Mouse (Mus musculus) large intestine, adult 2 months (tissue): Measurements from ENCODE around the gene Rfx2. TPM values are rescaled to one million over a fixed set of nuclear protein-coding genes. Genes with fewer than 3 reads are reported as not detected.

ENCODE experiments used
- DNase-seq: peaks from one replicate; pipeline ENCODE4 v3.0.0-alpha.2; 2012; ENCODE audit warnings: low read depth, low spot score
- WGBS: fragments of 180-500 bp; shearing (Covaris S2); methylation state at CpG from one replicate; pipeline ENCODE4 v1.1.7; 2018; 5-methylcytosine and 5-hydroxymethylcytosine counted together
- polyA plus RNA-seq: library from polyadenylated mRNA; depleted of rRNA; stranded (reverse); fragments of >200 nt; gene quantifications from 2 replicates; pipeline ENCODE4 v1.2.3, GENCODE M21; 2012

Rfx2 gene
- polyA plus RNA-seq, 1 experiment, result 6.2 TPM

DNA sequence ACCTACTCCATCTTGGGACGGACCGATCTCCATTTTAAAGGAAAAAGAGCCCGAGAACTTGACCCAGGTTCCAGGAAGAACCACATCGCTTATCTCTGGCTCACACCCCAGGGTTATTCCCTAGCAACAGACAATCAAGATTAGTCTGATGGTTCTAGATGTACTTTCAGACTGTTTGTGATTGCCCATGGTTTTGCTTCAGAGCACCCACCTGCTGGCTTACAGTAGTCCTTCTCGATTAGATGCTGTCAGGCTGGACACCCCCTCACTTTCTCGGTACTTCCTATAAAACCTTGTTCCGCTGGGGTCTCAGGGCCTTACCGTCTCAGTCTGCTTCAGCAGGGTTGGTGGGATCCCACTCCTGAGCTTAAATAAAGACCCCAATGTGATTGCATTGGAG lies 5.5 kb upstream of the Rfx2 start:
- no peak for DNase-seq
- WGBS, result 86% methylated on average over 8 of the region's 8 CpGs

DNA sequence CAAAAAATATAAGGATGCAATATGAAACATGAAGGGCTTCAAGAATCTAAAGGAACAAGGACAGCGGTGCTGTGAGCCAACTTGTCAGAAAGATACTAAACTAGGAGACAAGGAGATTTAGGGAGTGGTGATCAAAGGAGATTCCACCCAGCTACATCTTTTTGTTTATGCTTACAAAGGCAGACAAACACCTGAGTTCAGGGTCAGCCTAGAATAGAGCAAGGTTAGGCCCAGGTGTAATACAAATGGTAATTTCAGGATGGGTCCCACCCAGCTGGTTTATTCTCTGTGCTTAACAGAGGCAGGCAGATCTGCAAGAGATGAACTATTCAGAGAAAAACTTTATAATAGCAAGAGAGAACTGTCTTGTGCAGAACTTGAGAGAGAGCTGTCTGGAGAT lies 2.6 kb upstream of the Rfx2 start:
- DNase-seq, result no peak
- WGBS, result 96% methylated on average over 1 of the region's 1 CpGs

DNA sequence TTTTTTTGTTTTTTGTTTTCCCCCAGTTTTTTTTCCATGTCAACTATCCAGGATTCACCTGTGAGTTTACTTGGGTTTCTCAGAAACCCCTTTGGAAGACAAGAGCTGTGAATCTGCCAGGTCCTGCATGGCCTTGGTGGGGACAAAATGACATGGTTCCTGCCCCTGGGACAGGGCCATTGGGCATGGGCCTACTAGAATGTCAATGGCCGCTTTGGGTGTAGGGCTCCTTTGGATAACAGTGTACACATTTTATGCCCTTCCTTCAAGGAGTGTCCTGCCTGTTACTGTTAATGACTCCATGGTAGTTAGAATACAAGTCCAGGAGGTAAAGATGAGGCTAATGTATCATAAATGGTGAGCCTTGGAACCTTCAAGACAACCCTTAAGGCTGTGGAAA lies 2.1 kb upstream of the Rfx2 start:
- 87% methylated on average over 1 of the region's 1 CpGs for WGBS

DNA sequence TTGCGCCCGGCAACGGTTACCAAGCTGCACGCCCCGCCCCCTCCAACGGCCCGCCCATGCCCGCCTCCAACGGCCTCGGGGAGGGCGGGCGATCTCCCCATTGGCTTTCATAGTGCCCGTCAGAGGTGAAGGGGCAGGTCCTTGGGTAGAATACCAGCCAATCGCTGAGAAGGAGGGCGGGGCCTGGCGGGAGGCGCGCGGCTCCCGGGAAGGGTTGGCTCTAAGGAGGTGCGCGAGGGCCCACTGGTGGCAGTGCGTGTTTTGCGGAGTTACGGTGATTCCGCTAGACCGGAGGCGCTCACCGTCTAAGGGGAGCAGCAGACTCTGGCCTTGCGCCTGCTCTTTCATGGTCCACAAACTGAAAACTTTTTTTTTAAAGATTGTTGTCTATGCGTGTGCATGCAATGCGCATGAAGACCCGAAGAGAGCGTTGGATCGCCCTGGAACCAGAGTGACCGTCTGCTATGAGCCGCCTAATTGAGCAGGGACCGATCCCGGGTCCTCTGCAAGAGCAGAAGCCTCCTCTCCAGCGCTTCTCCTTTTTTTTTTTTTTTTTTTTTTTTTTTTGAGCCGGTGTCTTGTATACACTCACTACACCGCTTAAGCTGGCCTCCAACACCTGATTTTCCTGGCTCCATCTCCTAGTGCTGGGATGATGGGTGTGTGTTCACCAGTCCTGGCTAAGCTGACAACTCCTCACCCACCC lies 451 bp upstream of the Rfx2 start:
- WGBS, result under 1% methylated on average over 41 of the region's 42 CpGs
- peak; percentile 88 for DNase-seq

More for the DNA sequence above, 2.1 kb upstream of the Rfx2 start:
- DNase-seq, result no peak

DNA sequence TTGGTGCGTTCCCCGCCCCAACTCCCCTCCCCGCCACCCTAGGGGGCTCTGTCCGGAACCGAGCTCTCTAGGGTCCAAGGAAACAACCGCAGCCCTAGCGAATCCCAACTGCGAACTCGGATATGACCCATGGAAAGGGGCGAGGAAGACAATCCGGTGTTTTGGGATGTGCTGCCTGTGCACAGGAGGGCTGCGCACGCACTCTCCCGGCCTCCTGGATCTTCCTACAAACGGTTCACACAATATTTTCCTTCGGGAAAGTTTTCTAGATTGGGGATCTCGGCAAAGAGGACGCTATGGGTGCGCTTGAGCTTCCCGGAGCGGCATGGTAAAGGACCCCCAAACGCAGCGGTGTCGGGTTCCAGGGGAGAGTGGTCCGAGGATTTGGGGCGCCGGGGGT lies 1.0 kb downstream of the Rfx2 start:
- no peak for DNase-seq
- WGBS, result 6% methylated on average over 27 of the region's 27 CpGs

DNA sequence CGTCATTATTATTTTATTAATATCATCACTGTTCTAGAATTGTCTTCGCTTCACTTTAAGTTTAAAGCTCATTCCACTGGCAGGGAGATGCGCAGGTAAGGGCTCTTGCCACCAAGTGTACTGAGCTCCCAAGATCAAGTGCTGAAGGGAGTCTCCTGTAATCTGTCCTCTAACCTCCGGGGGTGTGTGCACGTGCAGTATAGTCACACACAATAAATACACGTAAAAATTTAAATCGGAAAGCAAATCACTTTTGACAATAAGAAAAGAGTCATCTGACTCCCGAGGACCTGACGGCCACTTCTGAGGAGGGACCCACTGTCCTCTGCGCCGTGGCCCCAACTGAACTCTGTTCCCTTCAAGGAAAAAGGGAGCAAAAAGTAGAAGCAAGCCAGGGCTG lies 1.6 kb downstream of the Rfx2 start:
- 45% methylated on average over 11 of the region's 11 CpGs for WGBS
- DNase-seq, result no peak

DNA sequence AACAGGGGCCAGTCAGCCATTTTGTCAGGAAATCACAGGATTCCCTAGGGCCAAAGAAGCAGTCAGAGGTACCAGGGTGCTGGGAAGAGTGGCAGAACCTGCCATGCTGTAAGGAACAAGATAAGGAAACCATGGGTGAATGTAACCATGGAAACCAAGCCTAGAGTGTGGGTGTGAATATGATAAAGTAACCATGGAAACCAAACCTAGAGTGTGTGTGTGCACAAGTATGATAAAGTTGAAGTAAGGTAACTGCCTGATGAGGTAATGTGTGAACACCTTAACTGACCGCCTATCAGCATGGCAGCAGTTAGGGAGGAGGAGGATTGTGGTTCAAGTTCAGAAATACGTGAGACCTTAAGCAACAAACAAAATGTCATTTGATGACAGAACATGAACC lies 4.1 kb downstream of the Rfx2 start:
- no peak for DNase-seq
- 47% methylated on average over 2 of the region's 2 CpGs for WGBS

DNA sequence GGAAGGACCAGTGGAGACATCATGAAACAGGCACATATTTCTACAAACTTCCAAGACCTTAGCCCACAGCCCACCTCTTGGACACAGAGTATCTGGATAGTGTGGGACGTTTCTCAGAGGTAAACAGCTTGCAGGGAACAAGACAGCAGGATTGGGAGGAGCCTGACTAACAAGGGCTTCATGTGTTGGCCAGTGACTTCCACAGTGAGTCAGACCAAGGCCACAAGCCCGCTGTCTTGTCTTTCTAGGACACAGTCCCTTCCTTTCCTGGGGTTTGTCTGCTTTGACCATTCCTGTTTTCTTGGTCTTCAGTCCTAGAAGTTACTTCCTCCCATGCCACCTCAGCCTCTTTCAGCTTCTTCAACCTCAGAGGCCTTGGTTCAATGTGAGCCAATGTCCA lies 7.5 kb downstream of the Rfx2 start:
- 54% methylated on average over 2 of the region's 2 CpGs for WGBS
- DNase-seq, result no peak

DNA sequence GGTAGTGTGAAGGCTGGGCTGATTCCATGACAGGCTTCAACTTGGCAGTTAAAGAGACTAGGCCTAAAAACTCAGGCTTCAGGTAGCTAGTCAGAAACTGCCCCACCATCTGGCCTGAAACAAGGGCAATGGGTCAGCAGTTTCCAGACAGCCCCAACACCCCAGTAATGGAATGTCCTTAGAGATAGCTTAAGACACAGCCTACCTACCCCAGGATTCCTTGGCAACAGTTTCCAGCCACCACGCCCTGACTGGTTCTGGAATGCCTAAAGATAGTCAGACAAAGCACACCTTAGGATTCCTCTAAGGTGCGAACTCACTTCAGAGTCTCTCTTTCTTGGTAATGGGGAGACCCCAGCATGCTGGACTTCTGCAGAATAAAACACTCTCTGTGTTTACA lies 8.4 kb downstream of the Rfx2 start:
- no peak for DNase-seq
- 76% methylated on average over 2 of the region's 2 CpGs for WGBS

DNA sequence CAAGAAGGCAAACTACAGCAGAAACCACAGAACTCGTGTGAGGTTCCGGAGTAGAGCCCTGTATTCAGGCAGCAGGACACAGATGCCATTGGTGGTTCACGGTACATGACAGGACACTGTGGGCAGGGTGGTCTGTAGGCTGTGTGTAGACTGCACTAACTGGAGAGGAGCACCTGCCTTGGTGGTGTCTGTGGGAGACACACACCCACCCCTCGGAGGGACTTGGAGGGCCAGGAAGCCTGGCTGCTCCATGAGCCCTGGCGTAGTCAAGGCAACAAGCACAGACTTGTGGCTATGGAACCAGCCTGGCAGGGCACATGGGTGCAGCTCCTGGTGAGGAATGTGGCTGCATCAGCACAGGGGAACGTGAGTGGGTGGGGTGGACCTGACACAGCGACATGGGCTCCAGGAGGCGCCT lies 11.1 kb downstream of the Rfx2 start:
- DNase-seq, result no peak
- 50% methylated on average over 8 of the region's 8 CpGs for whole genome bisulfite sequencing

DNA sequence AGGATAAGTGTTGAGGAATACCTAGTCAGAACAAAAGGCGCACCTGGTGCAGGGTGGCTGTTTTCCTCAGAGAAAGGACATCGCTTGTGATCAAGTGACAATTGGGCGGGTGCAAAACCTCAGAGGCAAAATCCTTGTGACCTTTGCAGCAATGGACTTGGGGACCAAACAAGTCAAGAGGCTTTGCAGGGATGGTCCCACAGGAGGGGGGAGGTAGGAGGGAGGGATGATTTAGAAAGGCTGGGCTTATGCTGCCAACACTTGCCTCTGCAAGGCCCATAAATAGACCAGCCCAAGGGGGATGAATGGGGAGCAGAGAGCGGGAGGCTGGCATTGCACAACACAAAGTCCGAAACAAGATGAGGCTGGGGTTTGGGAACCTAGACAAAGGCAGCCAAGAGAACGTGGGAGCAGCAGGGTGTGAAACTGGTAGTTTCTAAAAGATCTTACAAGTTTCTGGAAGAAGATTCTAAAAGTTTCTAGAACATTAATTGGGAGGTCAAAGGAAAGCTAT lies 11.7 kb downstream of the Rfx2 start:
- DNase-seq, result no peak
- WGBS, result 63% methylated on average over 6 of the region's 6 CpGs

DNA sequence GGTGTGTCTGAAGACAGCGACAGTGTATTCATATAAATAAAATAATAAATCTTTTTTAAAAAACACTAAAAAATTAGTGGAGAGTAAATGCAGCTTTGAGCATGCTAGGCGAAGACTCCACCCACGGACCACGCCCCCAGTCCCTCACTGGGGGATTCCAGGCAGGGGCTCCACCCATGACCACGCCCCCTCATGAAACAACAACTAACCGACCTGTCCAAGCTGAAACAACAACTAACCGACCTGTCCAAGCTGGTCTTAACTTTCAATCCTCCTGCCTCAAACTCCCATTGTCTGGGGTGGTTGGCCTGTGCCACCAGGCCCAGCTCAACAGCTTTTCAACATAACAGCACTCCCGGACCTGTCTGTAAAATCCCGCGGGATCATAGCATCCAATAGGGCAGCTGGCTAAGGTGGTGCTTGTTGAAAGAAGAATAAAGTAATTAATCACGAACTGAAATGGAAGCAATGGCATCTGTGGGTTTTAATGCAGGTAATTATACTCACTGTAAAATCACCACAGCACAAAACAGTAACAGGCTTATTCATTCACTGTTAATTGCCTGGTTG lies 12.7 kb downstream of the Rfx2 start:
- no peak for DNase-seq
- 42% methylated on average over 11 of the region's 11 CpGs for WGBS

DNA sequence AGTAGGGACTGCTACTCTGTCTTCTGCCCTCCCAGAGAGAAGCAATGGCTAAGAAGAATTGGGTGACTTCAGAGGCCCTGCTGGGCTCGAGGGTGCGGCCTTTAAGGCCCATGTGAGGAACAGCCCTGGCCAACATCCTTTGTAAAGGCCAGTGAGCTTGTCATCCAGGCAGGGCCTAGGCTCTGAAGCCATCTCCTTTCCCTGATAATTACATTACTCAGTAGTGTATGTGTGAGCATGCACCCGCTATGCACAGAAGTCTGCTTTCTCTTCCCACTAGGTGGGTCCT lies 15.8 kb downstream of the Rfx2 start:
- WGBS, result 60% methylated on average over 3 of the region's 3 CpGs

DNA sequence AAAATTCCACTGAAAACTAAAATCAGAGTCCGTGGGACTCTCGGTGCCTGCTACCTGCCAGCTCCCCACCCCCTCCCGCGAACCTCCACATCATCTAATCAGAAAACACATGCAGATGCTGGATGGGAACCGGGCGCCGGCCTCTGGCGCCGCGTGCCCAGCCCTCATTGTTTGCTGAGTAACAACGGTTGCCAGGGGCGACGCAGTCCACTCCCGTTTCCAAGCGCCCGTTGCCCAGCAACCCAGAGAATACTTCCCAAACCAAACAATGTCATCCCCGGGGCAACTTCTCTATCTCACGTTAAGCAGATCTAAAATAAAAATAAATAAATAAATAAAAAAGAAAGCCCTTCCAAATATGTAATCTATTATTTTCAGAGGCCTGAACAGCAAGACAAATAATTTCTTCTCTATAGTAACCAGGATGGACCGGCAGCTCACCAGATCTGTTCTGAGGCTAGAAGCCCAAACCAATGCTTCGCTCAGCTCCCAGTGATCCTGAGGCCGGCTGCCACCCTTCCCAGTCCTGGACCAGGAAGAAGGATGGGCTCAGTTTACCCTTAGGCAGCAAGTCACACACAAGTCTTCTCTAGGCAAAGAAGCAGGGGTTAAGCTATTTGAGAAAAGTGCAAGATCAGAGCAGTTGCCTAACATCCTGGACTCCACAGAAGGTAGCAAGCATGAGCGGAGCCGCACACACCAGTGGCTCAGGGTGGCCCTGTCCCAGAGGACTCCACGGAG lies 16.3 kb downstream of the Rfx2 start:
- peak; percentile 63 for DNase-seq
- WGBS, result 15% methylated on average over 24 of the region's 24 CpGs

More for the DNA sequence above, 15.8 kb downstream of the Rfx2 start:
- no peak for DNase-seq

DNA sequence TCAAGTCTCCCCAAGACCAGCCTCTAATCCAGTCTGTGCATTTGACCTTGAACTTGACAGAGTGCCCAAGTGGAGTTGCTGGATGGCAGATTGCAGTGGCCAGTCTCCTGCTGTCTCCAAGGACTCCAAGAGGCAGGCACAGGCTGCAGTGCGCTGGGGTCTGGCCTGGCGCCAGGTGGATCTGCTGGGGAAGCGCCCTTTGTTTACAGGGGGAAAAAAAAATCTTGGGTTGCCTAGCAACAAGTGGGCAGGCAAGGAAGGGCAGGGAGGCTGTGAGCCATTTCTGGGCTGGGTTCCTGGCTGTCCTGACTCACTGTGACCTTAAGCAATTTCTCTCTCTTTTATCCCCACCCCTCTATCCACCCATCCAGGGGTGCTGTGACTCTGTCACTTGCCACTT lies 20.6 kb downstream of the Rfx2 start:
- DNase-seq, result peak; percentile 57
- WGBS, result 0% methylated on average over 3 of the region's 3 CpGs

DNA sequence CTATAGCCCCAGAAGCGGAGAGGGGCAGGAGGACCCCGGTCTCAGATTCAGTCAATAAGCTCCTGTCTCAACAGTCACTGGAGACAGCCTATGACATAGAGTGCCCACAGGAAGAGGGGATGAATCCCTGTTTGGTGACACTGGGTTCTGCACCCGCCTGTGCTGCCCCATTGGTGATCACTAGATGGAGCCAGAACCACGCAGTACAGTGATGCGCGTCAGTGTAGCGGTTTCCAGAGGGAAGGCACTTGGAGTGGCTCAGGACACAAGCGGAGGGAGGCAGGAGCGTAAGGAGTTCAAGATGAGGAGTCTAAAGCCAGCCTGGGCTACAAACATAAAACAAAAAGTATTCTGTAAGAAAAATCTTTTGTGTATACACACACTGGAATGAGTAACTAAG lies 22.3 kb downstream of the Rfx2 start:
- DNase-seq, result no peak
- 13% methylated on average over 9 of the region's 9 CpGs for WGBS

DNA sequence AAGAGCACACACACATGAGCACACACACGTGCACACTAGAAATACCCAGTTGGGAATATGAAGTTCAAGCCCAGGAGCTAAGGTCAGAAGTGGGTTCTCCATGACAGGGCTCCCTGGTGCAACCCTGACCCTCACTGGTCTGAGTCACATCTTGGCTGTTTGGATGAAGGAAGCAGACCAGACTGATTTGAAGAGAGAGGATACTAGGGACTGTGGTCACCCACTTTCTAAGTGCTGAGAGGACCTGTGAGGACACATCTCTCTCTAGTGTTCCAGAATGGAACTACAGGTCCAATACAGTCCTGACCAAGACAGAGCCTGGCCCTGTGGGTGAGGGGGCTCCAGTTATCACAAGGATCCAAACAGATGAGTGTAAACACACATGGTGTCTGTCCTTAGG lies 25.0 kb downstream of the Rfx2 start:
- 78% methylated on average over 1 of the region's 1 CpGs for WGBS
- DNase-seq, result no peak

DNA sequence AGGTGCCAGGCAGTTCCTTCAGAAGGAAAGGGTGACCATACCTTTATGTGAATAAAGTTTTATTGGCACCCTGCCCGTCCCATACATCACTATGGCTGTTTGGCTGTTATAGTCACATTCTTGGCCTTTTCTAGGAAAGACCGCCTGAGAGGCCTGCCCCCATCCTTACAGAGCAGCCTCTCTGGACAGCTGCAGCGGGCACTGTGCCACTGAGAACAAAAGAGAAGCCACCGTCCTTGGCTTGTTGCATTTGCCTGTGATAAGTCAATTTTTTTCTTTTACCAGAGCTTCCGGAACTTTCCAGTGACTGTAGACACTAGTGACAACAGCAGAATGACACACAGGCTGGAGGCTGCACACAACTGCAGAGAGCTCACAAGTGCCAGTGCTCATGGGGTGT lies 25.9 kb downstream of the Rfx2 start:
- 72% methylated on average over 5 of the region's 5 CpGs for WGBS
- DNase-seq, result no peak

DNA sequence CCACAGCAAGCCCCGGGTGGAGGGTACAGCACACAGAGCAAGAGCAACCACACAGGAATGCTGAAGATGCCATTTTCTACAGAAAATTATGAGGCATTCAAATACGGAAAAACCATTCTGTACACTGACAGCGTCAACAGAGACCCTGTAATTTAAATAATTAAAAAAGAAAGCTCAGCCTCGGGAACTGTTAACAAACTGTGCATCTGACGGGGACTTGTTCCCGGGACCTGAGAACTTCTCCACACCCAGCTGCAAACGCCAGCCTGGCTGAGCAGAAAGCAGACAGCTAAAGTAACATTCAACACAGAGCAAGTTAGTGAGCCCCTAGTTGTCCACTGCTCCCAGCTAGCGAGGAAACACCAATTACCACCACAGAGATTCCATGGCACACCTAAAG lies 28.7 kb downstream of the Rfx2 start:
- no peak for DNase-seq
- 81% methylated on average over 8 of the region's 8 CpGs for WGBS

DNA sequence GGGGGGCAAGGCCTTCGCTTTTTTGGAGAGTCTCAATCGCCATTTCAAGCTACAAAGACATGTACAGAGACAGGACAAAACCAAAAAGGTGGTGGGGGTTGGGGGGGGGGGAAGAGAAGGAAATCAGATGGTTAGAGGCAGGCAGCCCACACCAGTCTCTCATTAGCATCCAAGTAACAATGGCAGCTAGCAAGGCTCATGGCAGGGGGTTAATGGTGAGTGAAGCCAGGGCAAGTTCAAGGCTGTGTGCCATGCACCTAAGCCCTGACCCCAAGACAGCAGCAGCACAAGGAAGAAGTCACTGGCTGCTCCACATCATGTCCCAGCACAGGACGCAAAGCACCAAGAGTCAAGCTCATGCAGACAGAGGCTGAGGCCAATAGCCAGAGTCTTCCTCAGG lies 31.5 kb downstream of the Rfx2 start:
- DNase-seq, result no peak
- WGBS, result 92% methylated on average over 3 of the region's 3 CpGs
